In genomic region chr17:29045741-29046530, GRCm38 (mm10) we compare ENCODE assay signal across 8 mouse cellular contexts. TPM values are rescaled to one million over a fixed set of nuclear protein-coding genes. Genes with fewer than 3 reads are reported as not detected.
DNase-seq lines count a peak whose midpoint lies in the region; ATAC-seq lines count a peak whose summit lies in the region.

No protein-coding gene starts in this region.

- no peaks in the 10 kb centered on the region for H3K9me3 ChIP-seq in embryonic facial prominence, embryonic 13.5 days
- H3K9me3 ChIP-seq in intestine, embryonic 16.5 days (ENCODE audit: control insufficient read depth, low read length): no peaks in the 10 kb centered on the region
- no peaks in the 10 kb centered on the region for H3K9me3 ChIP-seq in lung, embryonic 15.5 days

- H3K36me3 ChIP-seq in embryonic facial prominence, embryonic 13.5 days: peaks cover 60% of the 10 kb centered on the region
- peaks cover 13% of the 10 kb centered on the region for H3K36me3 ChIP-seq in intestine, embryonic 16.5 days (ENCODE audit: control insufficient read depth, insufficient read depth, low read length)
- peaks cover 59% of the 10 kb centered on the region for H3K36me3 ChIP-seq in lung, embryonic 15.5 days

- 59% methylated on average over 12 of the region's 12 CpGs for WGBS in embryonic facial prominence, embryonic 13.5 days
- 62% methylated on average over 12 of the region's 12 CpGs for WGBS in intestine, embryonic 16.5 days
- 45% methylated on average over 12 of the region's 12 CpGs for WGBS in lung, embryonic 15.5 days

- no peak overlapping the region for H3K9ac ChIP-seq in embryonic facial prominence, embryonic 13.5 days
- H3K9ac ChIP-seq in intestine, embryonic 16.5 days (ENCODE audit: low read depth, low read length): no peak overlapping the region
- H3K9ac ChIP-seq in lung, embryonic 15.5 days: no peak overlapping the region

- no peaks in the 10 kb centered on the region for H3K27me3 ChIP-seq in embryonic facial prominence, embryonic 13.5 days
- no peaks in the 10 kb centered on the region for H3K27me3 ChIP-seq in intestine, embryonic 16.5 days (replicated peaks; ENCODE audit: control insufficient read depth, insufficient read depth, low read length)
- no peaks in the 10 kb centered on the region for H3K27me3 ChIP-seq in lung, embryonic 15.5 days

- no peak overlapping the region for H3K4me2 ChIP-seq in embryonic facial prominence, embryonic 13.5 days
- H3K4me2 ChIP-seq in intestine, embryonic 16.5 days (ENCODE audit: low read depth, low read length): no peak overlapping the region
- no peak overlapping the region for H3K4me2 ChIP-seq in lung, embryonic 15.5 days

- peaks cover 4% of the 10 kb centered on the region for H3K4me1 ChIP-seq in embryonic facial prominence, embryonic 13.5 days
- peaks cover 17% of the 10 kb centered on the region for H3K4me1 ChIP-seq in intestine, embryonic 16.5 days (ENCODE audit: control insufficient read depth, insufficient read depth, low read length)
- H3K4me1 ChIP-seq in lung, embryonic 15.5 days: peaks cover 28% of the 10 kb centered on the region

- peak; percentile 41 to 78 for DNase-seq in adrenal gland, adult (ENCODE audit: inconsistent age in 2 of 2, low spot score in 1 of 2)
- DNase-seq in adrenal gland, adult 18-20 months (ENCODE audit: low spot score in 2 of 2): no peak
- peak; percentile 58 for DNase-seq in 416B (ENCODE audit: low read depth)
- DNase-seq in embryo, embryonic 10 days (ENCODE audit: low spot score): no peak
- no peak for DNase-seq in layer of hippocampus, adult 9-11 months

- H3K4me3 ChIP-seq in embryonic facial prominence, embryonic 13.5 days: no peak overlapping the region
- H3K4me3 ChIP-seq in intestine, embryonic 16.5 days (ENCODE audit: low read length): no peak overlapping the region
- H3K4me3 ChIP-seq in lung, embryonic 15.5 days: no peak overlapping the region

- peak overlapping the region; percentile 75 for H3K27ac ChIP-seq in embryonic facial prominence, embryonic 13.5 days
- H3K27ac ChIP-seq in intestine, embryonic 16.5 days (ENCODE audit: low read length): peak overlapping the region; percentile 66
- peak overlapping the region; percentile 77 for H3K27ac ChIP-seq in lung, embryonic 15.5 days

- ATAC-seq in embryonic facial prominence, embryonic 13.5 days (ENCODE audit: insufficient number of reproducible peaks, insufficient read depth, low FRiP score, low TSS enrichment, low read depth): no peak
- ATAC-seq in intestine, embryonic 16.5 days: peak; percentile 49
- peak; percentile 64 for ATAC-seq in lung, embryonic 15.5 days (ENCODE audit: borderline replicate concordance, extremely low read depth, low FRiP score, low TSS enrichment)

RNA-seq across cellular contexts. Expression of gene Srsf3, which starts 13.5 kb away (rescaled TPM):
- 100 to 1,000 TPM; 113 to 119 TPM for total RNA-seq in adrenal gland, adult 18-20 months (2021)
- polyA plus RNA-seq in embryonic facial prominence, embryonic 13.5 days (2015; fragmentation: Nextera tagmentation; extraction: Ambion mirVana): 702 and 727 TPM in 2 replicates
- polyA plus RNA-seq in intestine, embryonic 16.5 days (2015; fragmentation: Nextera tagmentation; extraction: Ambion mirVana): 393 and 451 TPM in 2 replicates
- polyA plus RNA-seq in lung, embryonic 15.5 days (2015; fragmentation: Nextera tagmentation; extraction: Ambion mirVana): 633 and 642 TPM in 2 replicates

RNA-seq across cellular contexts. Expression of gene Stk38, which starts 38.1 kb away (rescaled TPM):
- total RNA-seq in adrenal gland, adult 18-20 months (2021): 10 to 100 TPM; 49.2 to 49.9 TPM
- polyA plus RNA-seq in embryonic facial prominence, embryonic 13.5 days (2015; fragmentation: Nextera tagmentation; extraction: Ambion mirVana): 114 and 129 TPM in 2 replicates
- polyA plus RNA-seq in intestine, embryonic 16.5 days (2015; fragmentation: Nextera tagmentation; extraction: Ambion mirVana): 98.3 and 104 TPM in 2 replicates
- polyA plus RNA-seq in lung, embryonic 15.5 days (2015; fragmentation: Nextera tagmentation; extraction: Ambion mirVana): 96.6 and 105 TPM in 2 replicates

RNA-seq across cellular contexts. Expression of gene Cdkn1a, which starts 44.8 kb away (rescaled TPM):
- 100 to 1,000 TPM; 100 to 128 TPM for total RNA-seq in adrenal gland, adult 18-20 months (2021)
- 66.8 and 78.2 TPM in 2 replicates for polyA plus RNA-seq in embryonic facial prominence, embryonic 13.5 days (2015; fragmentation: Nextera tagmentation; extraction: Ambion mirVana)
- polyA plus RNA-seq in intestine, embryonic 16.5 days (2015; fragmentation: Nextera tagmentation; extraction: Ambion mirVana): 107 and 114 TPM in 2 replicates
- 28.3 and 30.1 TPM in 2 replicates for polyA plus RNA-seq in lung, embryonic 15.5 days (2015; fragmentation: Nextera tagmentation; extraction: Ambion mirVana)

Comparison
In these comparisons a context has a peak if more than half of its experiments do, and no peak if none do; other contexts are left out.
1. DNase-seq: peak in adrenal gland, adult (2 of 2) and 416B (single experiment); none in adrenal gland, adult 18-20 months (0 of 2), embryo, embryonic 10 days (single experiment) and layer of hippocampus, adult 9-11 months (single experiment).
2. Peak in every context shown above with its lines, with median percentiles within 50 percentile points of each other: H3K27ac ChIP-seq.